In genomic region chr1:20677987-20678386, GRCm38 (mm10) we compare ENCODE assay signal across 14 mouse cellular contexts. TPM values are rescaled to one million over a fixed set of nuclear protein-coding genes. Genes with fewer than 3 reads are reported as not detected.
DNase-seq lines count a peak whose midpoint lies in the region; ATAC-seq lines count a peak whose summit lies in the region.
"Had no signal": no experiment of that assay in that cellular context is flagged by ENCODE, and none has a peak within 500 bp of the region (broad histone marks: within the 10 kb centered on the region; RNA-seq: fewer than 3 reads in every experiment).

No protein-coding gene starts in this region.

- H3K9ac ChIP-seq in hindbrain, embryonic 11.5 days (ENCODE audit: low read depth, low read length) = no peak overlapping the region
- H3K9ac ChIP-seq: liver, postnatal 0 days had no signal

- 16% methylated on average over 3 of the region's 3 CpGs for WGBS in hindbrain, embryonic 11.5 days

- H3K27ac ChIP-seq in hindbrain, embryonic 11.5 days (ENCODE audit: low read depth, low read length) = no peak overlapping the region

- H3K27me3 ChIP-seq in hindbrain, embryonic 11.5 days (ENCODE audit: control insufficient read depth, insufficient read depth, low read length) = no peaks in the 10 kb centered on the region

- H3K36me3 ChIP-seq in hindbrain, embryonic 11.5 days (ENCODE audit: control insufficient read depth, insufficient read depth, low read length) = no peaks in the 10 kb centered on the region

- H3K9me3 ChIP-seq in hindbrain, embryonic 11.5 days (ENCODE audit: control insufficient read depth, low read length) = no peaks in the 10 kb centered on the region

- H3K4me2 ChIP-seq in hindbrain, embryonic 11.5 days (replicated peaks; ENCODE audit: low read depth, low read length) = no peak overlapping the region

- no peak overlapping the region for H3K4me3 ChIP-seq in hindbrain, embryonic 11.5 days (ENCODE audit: low read depth, low read length)

- H3K4me1 ChIP-seq in hindbrain, embryonic 11.5 days (replicated peaks; ENCODE audit: control insufficient read depth, insufficient read depth, low read length) = no peaks in the 10 kb centered on the region

- peak; percentile 78 for ATAC-seq in hindbrain, embryonic 11.5 days (ENCODE audit: low FRiP score)
- ATAC-seq: liver, postnatal 0 days had no signal

- DNase-seq in heart, postnatal 4 days = peak; percentile 37
- no peak for DNase-seq in heart, postnatal 36 days
- peak; percentile 56 for DNase-seq in embryo, embryonic 10 days (ENCODE audit: low spot score)
- peak; percentile 44 for DNase-seq in hindbrain, embryonic 11.5 days (ENCODE audit: low spot score)
- peak; percentile 44 for DNase-seq in retina, embryonic 14.5 days (ENCODE audit: low spot score)
- no peak for DNase-seq in spleen, postnatal 36 days (ENCODE audit: low spot score in 2 of 2)
- no peak for DNase-seq in adrenal gland, adult 2 months
- DNase-seq in left cerebral cortex, postnatal 14 days (ENCODE audit: low spot score in 2 of 2) = no peak
- DNase-seq: layer of hippocampus, postnatal 36 days; liver, postnatal 0 days; right cerebral cortex, postnatal 4 days had no signal

- intact Hi-C loops in heart, postnatal 36 days (cut with DNase I) = no loop called here
- intact Hi-C loops in left cerebral cortex, postnatal 14 days (cut with DNase I) = no loop called here

RNA-seq across cellular contexts. Expression of gene Il17a, which starts 52.7 kb away (rescaled TPM):
- not detected for total RNA-seq in heart, postnatal 4 days (2021)
- not detected for total RNA-seq in heart, postnatal 36 days (2021)
- polyA plus RNA-seq in hindbrain, embryonic 11.5 days (2014; fragmentation: Nextera tagmentation; extraction: Ambion mirVana) = not detected in 2 replicates
- total RNA-seq in adrenal gland, adult 2 months (2021) = not detected
- not detected in 2 replicates for polyA plus RNA-seq in adrenal gland, adult 2 months (2012; rRNA removed)
- not detected for total RNA-seq in left cerebral cortex, postnatal 14 days (2021)
- total RNA-seq: layer of hippocampus, postnatal 36 days had no signal
- polyA plus RNA-seq: cortical plate, adult 2 months; gonadal fat pad, adult 2 months; intestine, embryonic 14.5 days; liver, postnatal 0 days had no signal

Comparison
In these comparisons a context has a peak if more than half of its experiments do, and no peak if none do; other contexts are left out.
1. DNase-seq: peak in heart, postnatal 4 days (single experiment), embryo, embryonic 10 days (single experiment), hindbrain, embryonic 11.5 days (single experiment) and retina, embryonic 14.5 days (single experiment); none in heart, postnatal 36 days (0 of 2), spleen, postnatal 36 days (0 of 2), adrenal gland, adult 2 months (single experiment) and left cerebral cortex, postnatal 14 days (0 of 2).